Mouse (Mus musculus): ENCODE results near the gene Cavin1. TPM values are rescaled to one million over a fixed set of nuclear protein-coding genes. Genes with fewer than 3 reads are reported as not detected.

Gene Cavin1
- polyA plus RNA-seq, 1 experiment from 2014 or later = 51.4 TPM

DNA sequence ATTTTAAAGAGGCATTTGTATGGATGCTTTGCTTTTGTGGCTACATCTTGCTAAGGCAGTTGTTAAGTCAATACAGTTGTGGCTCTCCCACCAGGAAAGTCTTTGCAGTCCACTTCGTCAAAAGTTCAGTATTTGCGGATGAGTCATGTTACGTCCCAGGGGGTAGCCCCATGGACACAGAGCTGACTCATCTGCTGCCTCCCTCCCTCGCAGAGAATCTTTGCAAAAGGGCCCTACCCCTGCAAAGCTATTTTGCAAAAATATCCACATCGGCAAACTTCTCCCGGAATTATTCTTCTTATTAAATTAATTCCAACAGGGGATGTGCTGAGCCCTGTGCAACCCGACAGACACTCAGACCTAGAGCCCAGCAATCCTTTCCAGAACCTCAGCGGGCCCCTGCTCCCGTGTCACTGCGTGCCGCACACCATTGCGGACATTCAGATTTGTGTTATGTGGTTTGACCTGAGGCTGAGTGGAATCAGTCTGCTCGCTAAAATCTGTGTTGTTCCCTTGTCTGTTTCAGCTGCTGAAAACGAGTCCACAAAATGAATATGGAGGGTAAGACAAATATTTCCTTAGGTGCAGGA is 3.8 kb upstream of the Cavin1 start:
- Histone ChIP-seq H3K9me3 (replicated peaks) (no peaks in the 10 kb centered on the region), H3K9ac (no peak overlapping the region), H3K4me2 (replicated peaks) (no peak overlapping the region), H3K27ac (no peak overlapping the region), H3K27me3 (peaks cover 58% of the 10 kb centered on the region), H3K36me3 (no peaks in the 10 kb centered on the region), H3K4me1 (peaks cover 11% of the 10 kb centered on the region), H3K4me3 (no peak overlapping the region)
- WGBS = 72% methylated on average over 14 of the region's 14 CpGs
- no peak for ATAC-seq (ENCODE audit: low FRiP score)

DNA sequence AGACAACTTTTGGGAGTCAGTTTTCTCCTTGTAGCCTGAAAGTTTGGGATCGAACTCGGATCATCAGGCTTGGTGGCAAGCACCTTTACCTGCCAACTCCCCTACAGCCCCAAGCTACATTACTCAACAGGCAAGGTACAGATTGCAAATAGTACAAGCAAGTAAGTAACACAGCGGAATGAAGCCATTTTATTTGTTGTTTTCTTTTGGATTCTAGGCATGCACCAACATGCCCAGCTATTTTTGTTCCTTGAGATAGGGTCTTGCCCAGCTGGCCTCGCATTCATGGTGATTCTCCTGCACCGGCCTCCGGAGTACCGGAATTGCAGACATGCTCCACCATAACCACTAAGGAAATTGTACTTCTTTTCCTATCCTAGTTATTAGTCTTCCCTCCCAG is 2.6 kb upstream of the Cavin1 start:
- H3K4me2 ChIP-seq (replicated peaks) = no peak overlapping the region
- no peak overlapping the region for H3K4me3 ChIP-seq
- H3K27ac ChIP-seq = no peak overlapping the region
- no peak for ATAC-seq (ENCODE audit: low FRiP score)
- peaks cover 17% of the 10 kb centered on the region for H3K4me1 ChIP-seq
- H3K9me3 ChIP-seq (replicated peaks) = no peaks in the 10 kb centered on the region
- H3K9ac ChIP-seq = no peak overlapping the region
- 92% methylated on average over 7 of the region's 7 CpGs for WGBS
- H3K36me3 ChIP-seq = no peaks in the 10 kb centered on the region
- H3K27me3 ChIP-seq = peaks cover 65% of the 10 kb centered on the region

DNA sequence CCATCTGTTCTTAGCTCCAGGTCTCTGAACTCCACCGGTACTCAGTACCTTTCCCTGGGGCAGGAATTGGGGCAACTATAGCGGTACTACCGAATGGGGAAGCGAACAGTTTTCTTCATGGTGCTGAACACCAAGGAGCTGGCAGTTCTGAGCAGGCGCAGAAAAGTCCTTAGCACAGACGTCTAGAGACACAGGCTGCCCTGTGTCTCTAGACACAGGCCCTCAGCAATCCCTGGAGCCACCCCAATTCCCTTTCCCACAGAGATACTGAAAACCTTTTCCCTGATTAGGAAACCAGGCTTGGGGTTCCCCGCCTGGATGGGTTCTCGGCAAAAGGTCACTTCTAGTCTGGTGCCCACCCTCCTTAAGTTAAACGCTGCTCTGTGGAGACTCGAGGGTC is 768 bp upstream of the Cavin1 start:
- Histone ChIP-seq H3K27ac (no peak overlapping the region), H3K4me1 (peaks cover 17% of the 10 kb centered on the region), H3K9me3 (replicated peaks) (no peaks in the 10 kb centered on the region), H3K4me3 (no peak overlapping the region), H3K4me2 (replicated peaks) (no peak overlapping the region), H3K27me3 (peaks cover 83% of the 10 kb centered on the region), H3K9ac (no peak overlapping the region), H3K36me3 (no peaks in the 10 kb centered on the region)
- 62% methylated on average over 10 of the region's 10 CpGs for WGBS
- ATAC-seq (ENCODE audit: low FRiP score) = no peak

DNA sequence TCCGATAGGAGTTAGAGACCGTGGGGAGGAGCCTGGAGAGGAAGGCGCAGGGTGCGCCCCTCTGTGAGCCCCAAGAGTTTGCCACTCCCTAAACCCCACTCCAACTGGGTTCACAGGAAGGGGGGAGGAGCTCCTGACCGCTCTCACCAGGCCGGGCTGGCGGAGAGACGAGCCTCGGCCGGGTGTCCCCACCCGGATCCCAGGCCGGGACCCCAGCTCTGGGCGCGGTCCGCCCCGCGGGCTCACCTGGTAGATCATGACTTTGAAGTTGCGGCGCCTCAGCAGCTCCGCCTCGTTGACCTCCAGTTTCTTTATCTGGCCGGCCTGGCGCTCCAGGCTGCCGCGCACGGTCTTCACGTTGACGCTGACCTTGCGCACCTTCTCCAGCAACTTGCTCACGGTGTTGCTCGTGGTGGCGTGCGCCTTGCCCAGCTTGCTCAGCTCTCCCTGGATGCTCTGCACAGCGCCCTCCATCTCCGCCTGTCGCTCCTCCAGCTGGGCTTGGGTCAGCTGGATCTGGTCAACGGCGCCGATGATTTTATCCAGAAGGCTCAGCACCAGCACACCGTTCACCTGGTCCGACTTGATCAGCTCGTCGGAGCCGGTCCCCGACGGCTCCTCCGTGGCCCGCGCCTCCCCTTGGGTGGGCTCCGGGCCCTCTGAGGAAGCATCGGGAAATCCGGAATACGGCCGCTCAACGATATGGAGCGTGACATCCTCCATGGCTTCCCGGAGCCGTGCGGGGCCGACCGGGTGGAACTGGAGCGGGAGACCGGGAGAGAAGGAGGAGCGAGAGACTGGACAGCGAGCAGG is 737 bp downstream of the Cavin1 start:
- no peaks in the 10 kb centered on the region for H3K9me3 ChIP-seq (replicated peaks)
- peak overlapping the region; percentile 24; the same call in 1 of the 2 replicates for H3K9ac ChIP-seq
- peaks cover 96% of the 10 kb centered on the region for H3K27me3 ChIP-seq
- no peak overlapping the region for H3K27ac ChIP-seq
- WGBS = 2% methylated on average over 65 of the region's 65 CpGs
- H3K4me3 ChIP-seq = peak overlapping the region; percentile 38
- no peak for ATAC-seq (ENCODE audit: low FRiP score)
- H3K4me2 ChIP-seq (replicated peaks) = peak overlapping the region; percentile 51
- H3K4me1 ChIP-seq = peaks cover 17% of the 10 kb centered on the region
- H3K36me3 ChIP-seq = no peaks in the 10 kb centered on the region

DNA sequence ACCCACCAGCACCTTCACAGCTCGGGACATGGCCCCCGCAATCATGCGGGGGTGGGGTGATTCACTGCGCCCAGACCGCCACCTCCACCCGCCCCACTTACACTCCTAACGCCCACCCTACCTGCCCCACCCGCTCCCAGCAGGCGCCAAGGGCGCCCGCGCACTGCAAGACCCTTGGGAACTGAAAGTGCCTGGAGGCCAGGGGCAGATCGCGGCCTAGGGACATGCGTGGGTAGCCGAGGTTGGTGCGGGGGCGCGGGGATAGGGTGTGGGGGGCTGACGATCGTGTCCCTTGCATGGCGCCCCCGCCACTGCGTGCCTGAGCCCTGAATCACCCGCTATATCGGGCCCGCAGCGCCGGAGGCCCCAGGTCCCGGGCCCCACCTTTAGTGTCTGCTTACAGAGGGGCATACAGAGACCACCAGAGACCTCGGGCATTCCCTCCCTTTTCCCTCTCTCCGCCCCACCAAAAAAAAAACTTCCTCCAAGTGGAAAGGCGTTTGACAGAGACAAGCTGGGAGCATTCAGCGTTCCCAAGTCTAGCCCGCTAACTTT is 1.4 kb downstream of the Cavin1 start:
- Histone ChIP-seq H3K4me3 (peak overlapping the region; percentile 38), H3K9me3 (replicated peaks) (no peaks in the 10 kb centered on the region), H3K9ac (peak overlapping the region; percentile 45; the same call in 1 of the 2 replicates), H3K27me3 (peaks cover 95% of the 10 kb centered on the region), H3K36me3 (no peaks in the 10 kb centered on the region), H3K4me2 (replicated peaks) (peak overlapping the region; percentile 51), H3K4me1 (peaks cover 17% of the 10 kb centered on the region), H3K27ac (no peak overlapping the region)
- 9% methylated on average over 35 of the region's 35 CpGs for WGBS
- ATAC-seq (ENCODE audit: low FRiP score) = no peak

DNA sequence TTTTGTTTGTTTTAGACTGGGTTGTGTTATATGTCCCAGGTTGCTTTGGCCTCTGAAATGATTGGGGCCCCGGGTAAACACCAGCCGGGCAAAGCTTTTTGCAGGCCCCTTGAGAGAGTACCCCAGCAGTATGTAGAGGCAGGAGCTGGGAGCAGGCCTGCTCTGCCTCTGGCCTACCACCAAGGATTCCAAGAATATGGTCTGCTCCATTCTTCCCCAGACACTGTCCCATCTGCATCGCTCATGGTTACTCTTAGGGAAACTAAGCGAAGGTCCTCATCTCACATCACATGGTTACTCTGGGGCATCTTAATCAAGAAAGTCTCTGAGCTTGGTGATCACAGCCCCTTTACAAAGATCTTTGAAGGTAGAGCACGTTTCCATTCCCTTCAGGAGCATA is 2.2 kb downstream of the Cavin1 start:
- Histone ChIP-seq H3K27me3 (peaks cover 91% of the 10 kb centered on the region), H3K4me2 (replicated peaks) (peak overlapping the region; percentile 51; the same call in 1 of the 2 replicates)
- 77% methylated on average over 5 of the region's 5 CpGs for WGBS

DNA sequence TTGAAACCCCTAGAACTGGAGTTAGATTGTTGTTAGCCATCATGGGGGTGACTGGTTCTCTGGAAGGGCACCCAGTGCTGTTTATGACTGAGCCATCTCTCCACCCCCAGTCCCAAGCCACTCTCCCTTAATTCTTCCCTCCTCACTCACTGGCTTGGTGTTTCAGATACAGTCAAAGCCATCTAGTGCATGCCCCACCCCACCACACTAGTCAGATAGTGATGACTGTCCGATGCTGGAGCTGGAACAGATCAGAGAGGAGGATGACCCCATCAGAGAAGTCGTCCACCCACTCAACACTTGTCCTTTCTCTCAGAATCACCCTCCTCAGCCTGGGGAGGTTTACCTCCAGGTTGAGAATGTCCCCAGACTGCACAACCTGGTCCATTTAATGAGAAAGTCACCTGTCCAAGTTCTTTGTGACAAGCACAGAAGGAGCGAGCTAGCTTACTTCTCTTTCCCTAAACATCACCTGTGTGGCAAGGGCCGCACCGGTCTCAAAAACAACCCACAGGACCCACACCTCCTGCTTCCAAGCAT is 2.7 kb downstream of the Cavin1 start:
- peaks cover 17% of the 10 kb centered on the region for H3K4me1 ChIP-seq
- no peak overlapping the region for H3K4me3 ChIP-seq
- no peak overlapping the region for H3K27ac ChIP-seq
- H3K36me3 ChIP-seq = no peaks in the 10 kb centered on the region
- H3K9ac ChIP-seq = no peak overlapping the region
- ATAC-seq (ENCODE audit: low FRiP score) = no peak
- H3K27me3 ChIP-seq = peaks cover 85% of the 10 kb centered on the region
- H3K9me3 ChIP-seq (replicated peaks) = no peaks in the 10 kb centered on the region
- no peak overlapping the region for H3K4me2 ChIP-seq (replicated peaks)
- 80% methylated on average over 5 of the region's 5 CpGs for WGBS

More for the DNA sequence above, 2.2 kb downstream of the Cavin1 start:
- Histone ChIP-seq H3K27ac (no peak overlapping the region), H3K9me3 (replicated peaks) (no peaks in the 10 kb centered on the region), H3K9ac (no peak overlapping the region), H3K4me3 (no peak overlapping the region), H3K4me1 (peaks cover 17% of the 10 kb centered on the region), H3K36me3 (no peaks in the 10 kb centered on the region)
- ATAC-seq (ENCODE audit: low FRiP score) = no peak

DNA sequence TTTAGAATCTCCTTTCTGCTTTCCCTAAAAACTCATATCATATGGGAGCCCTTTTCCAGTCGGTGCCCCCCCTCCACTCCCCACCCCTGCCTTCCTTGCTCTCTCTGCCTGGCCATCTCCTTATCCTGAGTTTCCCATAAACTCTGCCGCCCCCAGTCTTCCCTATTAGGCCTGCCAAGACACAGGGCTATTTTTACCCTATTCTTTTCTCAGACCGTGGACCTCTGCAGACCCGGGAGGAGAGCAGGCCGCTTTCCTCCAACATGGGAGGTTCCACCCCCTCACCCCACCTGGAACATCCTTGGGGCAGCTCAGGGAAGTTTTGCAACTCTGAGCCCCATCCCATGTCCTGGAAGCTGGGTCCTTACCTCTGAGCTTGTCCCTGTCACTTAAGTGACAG is 3.3 kb downstream of the Cavin1 start:
- peaks cover 80% of the 10 kb centered on the region for H3K27me3 ChIP-seq
- ATAC-seq (ENCODE audit: low FRiP score) = no peak
- 62% methylated on average over 5 of the region's 5 CpGs for WGBS
- H3K4me1 ChIP-seq = peaks cover 17% of the 10 kb centered on the region
- H3K9ac ChIP-seq = no peak overlapping the region
- H3K4me3 ChIP-seq = no peak overlapping the region
- H3K36me3 ChIP-seq = no peaks in the 10 kb centered on the region
- H3K27ac ChIP-seq = no peak overlapping the region
- H3K9me3 ChIP-seq (replicated peaks) = no peaks in the 10 kb centered on the region
- no peak overlapping the region for H3K4me2 ChIP-seq (replicated peaks)

DNA sequence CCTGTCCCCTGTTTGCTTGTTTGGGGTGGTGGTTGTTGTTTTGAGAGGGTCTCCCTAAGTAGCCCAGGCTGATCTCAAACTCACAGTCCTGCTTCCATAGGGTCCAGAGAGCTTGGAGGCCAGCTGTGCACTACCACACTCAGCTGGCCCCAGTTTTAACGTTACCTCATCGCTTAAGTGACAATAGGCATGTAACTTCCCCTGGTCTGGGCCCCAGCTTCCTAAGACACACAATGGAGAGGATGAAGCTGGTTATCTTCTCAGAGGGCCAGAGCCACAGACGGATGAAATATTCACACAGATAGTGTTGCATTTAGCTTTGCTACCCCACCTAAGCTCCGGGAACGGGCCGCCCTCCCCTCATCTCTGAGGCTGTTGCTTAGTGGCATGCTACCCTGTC is 4.9 kb downstream of the Cavin1 start:
- H3K27me3 ChIP-seq = peaks cover 65% of the 10 kb centered on the region
- no peak overlapping the region for H3K27ac ChIP-seq

DNA sequence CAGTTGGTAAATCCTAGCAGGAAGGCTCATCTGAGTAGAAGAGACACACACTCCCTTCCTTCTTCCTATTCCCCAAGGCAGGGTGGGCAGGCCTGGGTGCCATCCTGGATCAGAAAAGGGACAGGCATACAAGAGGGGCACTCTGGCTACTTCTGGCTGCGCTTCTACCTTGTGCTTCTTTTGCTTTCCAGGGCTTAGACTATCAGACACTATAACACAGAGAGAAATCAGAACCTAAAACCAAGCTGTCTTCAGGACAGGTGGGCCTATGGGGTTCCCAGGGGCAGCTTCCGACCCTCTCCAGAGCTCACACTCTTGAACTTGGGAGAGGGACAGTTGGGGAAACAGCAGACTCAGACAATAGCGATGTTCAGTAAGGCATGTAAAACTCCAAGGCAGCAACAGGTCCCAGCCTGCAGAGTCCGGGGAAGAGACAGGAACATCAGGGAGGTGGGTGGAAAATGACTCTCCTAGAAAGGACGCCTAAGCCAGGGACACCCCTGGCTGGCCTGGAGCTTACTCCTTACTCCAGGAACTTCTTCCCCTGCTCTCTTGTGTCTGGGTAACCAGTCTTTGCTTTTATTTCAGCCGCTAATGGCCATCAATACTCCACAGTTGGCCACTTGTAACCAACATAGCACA is 5.7 kb downstream of the Cavin1 start:
- H3K36me3 ChIP-seq = no peaks in the 10 kb centered on the region
- H3K4me2 ChIP-seq (replicated peaks) = no peak overlapping the region
- H3K27me3 ChIP-seq = peaks cover 64% of the 10 kb centered on the region
- no peak overlapping the region for H3K9ac ChIP-seq
- no peak overlapping the region for H3K4me3 ChIP-seq
- no peaks in the 10 kb centered on the region for H3K9me3 ChIP-seq (replicated peaks)
- ATAC-seq (ENCODE audit: low FRiP score) = no peak
- H3K4me1 ChIP-seq = peaks cover 11% of the 10 kb centered on the region
- H3K27ac ChIP-seq = no peak overlapping the region
- 77% methylated on average over 6 of the region's 6 CpGs for WGBS

More for the DNA sequence above, 4.9 kb downstream of the Cavin1 start:
- whole genome bisulfite sequencing = 80% methylated on average over 6 of the region's 6 CpGs
- Histone ChIP-seq H3K9me3 (replicated peaks) (no peaks in the 10 kb centered on the region), H3K9ac (no peak overlapping the region), H3K4me3 (no peak overlapping the region), H3K4me1 (peaks cover 17% of the 10 kb centered on the region), H3K36me3 (no peaks in the 10 kb centered on the region), H3K4me2 (replicated peaks) (no peak overlapping the region)
- no peak for ATAC-seq (ENCODE audit: low FRiP score)

DNA sequence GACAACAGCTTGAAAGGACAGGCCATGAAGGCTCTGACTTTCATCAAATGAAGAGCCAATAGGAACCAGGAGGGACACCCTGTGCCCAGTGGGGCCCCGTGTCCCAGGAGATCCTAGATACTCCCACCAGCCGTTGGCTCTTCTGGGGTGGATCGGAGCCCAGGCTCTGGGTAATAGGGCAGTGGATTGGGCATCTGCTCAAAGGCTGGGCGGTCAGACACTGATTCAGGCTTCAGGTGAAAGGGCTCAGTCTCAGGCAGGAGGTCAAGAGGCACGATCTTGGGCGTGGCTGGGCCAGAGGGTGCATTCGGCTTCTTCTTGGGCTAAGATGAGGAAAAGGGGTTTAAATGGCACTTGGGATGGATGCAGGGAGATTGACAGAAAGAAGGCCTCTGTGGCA is 6.5 kb downstream of the Cavin1 start:
- no peak for ATAC-seq (ENCODE audit: low FRiP score)
- 86% methylated on average over 7 of the region's 7 CpGs for WGBS
- peaks cover 63% of the 10 kb centered on the region for H3K27me3 ChIP-seq

DNA sequence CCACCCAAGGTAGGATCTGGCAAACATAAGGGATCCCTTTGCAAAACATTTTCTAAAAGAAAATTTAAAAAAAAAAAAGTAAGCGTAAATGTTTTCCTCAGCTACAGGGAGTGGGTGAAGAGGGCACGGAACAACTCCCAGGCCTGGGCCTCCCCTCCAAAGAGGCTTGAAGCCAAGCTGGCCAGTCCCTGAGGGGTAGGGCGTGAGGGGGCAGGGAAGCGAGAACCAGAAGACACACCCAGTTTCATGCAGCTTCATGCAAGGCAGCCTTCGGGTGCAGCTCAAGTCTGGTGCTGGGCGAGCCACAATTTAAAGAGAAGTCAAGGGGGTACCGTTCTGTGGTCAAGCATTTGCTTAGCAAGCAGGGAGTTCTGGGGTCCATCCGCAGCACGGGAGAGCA is 7.0 kb downstream of the Cavin1 start:
- WGBS = 75% methylated on average over 9 of the region's 9 CpGs
- H3K36me3 ChIP-seq = no peaks in the 10 kb centered on the region
- H3K4me2 ChIP-seq (replicated peaks) = no peak overlapping the region
- H3K9me3 ChIP-seq (replicated peaks) = no peaks in the 10 kb centered on the region
- H3K4me3 ChIP-seq = no peak overlapping the region
- H3K27me3 ChIP-seq = peaks cover 63% of the 10 kb centered on the region
- no peak for ATAC-seq (ENCODE audit: low FRiP score)
- H3K9ac ChIP-seq = no peak overlapping the region
- H3K4me1 ChIP-seq = peaks cover 8% of the 10 kb centered on the region
- no peak overlapping the region for H3K27ac ChIP-seq

More for the DNA sequence above, 6.5 kb downstream of the Cavin1 start:
- Histone ChIP-seq H3K9ac (no peak overlapping the region), H3K4me1 (peaks cover 5% of the 10 kb centered on the region), H3K27ac (no peak overlapping the region), H3K9me3 (replicated peaks) (no peaks in the 10 kb centered on the region), H3K4me2 (replicated peaks) (no peak overlapping the region), H3K36me3 (no peaks in the 10 kb centered on the region), H3K4me3 (no peak overlapping the region)

All from hindbrain, embryonic 12.5 days (tissue).